Mouse (Mus musculus) kidney, postnatal 25 days (tissue): ENCODE measurements around the gene Ttll1.
A peak's percentile ranks its signal among the peaks of the same experiment; 100 is the strongest.

Experiments used
- DNase-seq, 2 experiments: peaks; one replicate each; pipeline ENCODE4 v3.0.0; 2021; ENCODE audit warnings: mixed read lengths in 2 of 2

Gene Ttll1

GRCm38 (mm10) chr15:83454419-83454818 lies 56.3 kb downstream of the Ttll1 start:
- peak; percentile 52 to 70 for DNase-seq

- DNase-seq = peak; percentile 57 to 86
These were observed 56.8 kb downstream of the Ttll1 start for GRCm38 (mm10) chr15:83453879-83454278.

- DNase-seq = peak; percentile 54 to 77
These were observed 58.4 kb downstream of the Ttll1 start for GRCm38 (mm10) chr15:83452219-83452760.

- peak; percentile 66 to 86 for DNase-seq
These were observed 59.0 kb downstream of the Ttll1 start for GRCm38 (mm10) chr15:83451621-83452210.

GRCm38 (mm10) chr15:83450007-83450406 lies 60.7 kb downstream of the Ttll1 start:
- peak in 1 of 2 experiments; percentile 19 for DNase-seq

GRCm38 (mm10) chr15:83448646-83449045 lies 62.0 kb downstream of the Ttll1 start:
- peak; percentile 68 to 74 for DNase-seq

GRCm38 (mm10) chr15:83447791-83448544 lies 62.7 kb downstream of the Ttll1 start:
- peak in 1 of 2 experiments; percentile 28 for DNase-seq

GRCm38 (mm10) chr15:83445908-83446307 lies 64.8 kb downstream of the Ttll1 start:
- DNase-seq = no peak

GRCm38 (mm10) chr15:83445383-83445782 lies 65.3 kb downstream of the Ttll1 start:
- DNase-seq = no peak

- peak; percentile 77 to 86 for DNase-seq
These were observed 66.3 kb downstream of the Ttll1 start for GRCm38 (mm10) chr15:83444425-83444824.

GRCm38 (mm10) chr15:83442495-83443037 lies 68.1 kb downstream of the Ttll1 start:
- DNase-seq = peak; percentile 25 to 59

- peak; percentile 32 to 62 for DNase-seq
These were observed 70.0 kb downstream of the Ttll1 start for GRCm38 (mm10) chr15:83440726-83441125.

- no peak for DNase-seq
These were observed 74.2 kb downstream of the Ttll1 start for GRCm38 (mm10) chr15:83436541-83436940.

- no peak for DNase-seq
These were observed 75.2 kb downstream of the Ttll1 start for GRCm38 (mm10) chr15:83435324-83436090.

GRCm38 (mm10) chr15:83434692-83435091 lies 76.0 kb downstream of the Ttll1 start:
- no peak for DNase-seq
